Mouse (Mus musculus) MEL (cell line): ENCODE results near the gene Fermt1. TPM values are rescaled to one million over a fixed set of nuclear protein-coding genes. Genes with fewer than 3 reads are reported as not detected.

Source experiments
- DNase-seq: peaks from one replicate; pipeline ENCODE4 v3.0.0; 2011; ENCODE audit warnings: low read depth, low spot score
- H3K27ac ChIP-seq: 2 replicates; pipeline ENCODE4 v1.5.1; 2012; ENCODE audit warnings: low read depth, mild to moderate bottlenecking, control low read depth, low read length, moderate library complexity; ENCODE audit not compliant: control insufficient read depth
- H3K27me3 ChIP-seq, 2 experiments: fragments of 150-350 bp in 1 of 2; sonication (generic) in 1 of 2; 2 replicates each; pipeline ENCODE4 v1.6.1; 2012; ENCODE audit warnings: low read length in 2 of 2, mild to moderate bottlenecking in 2 of 2, improper control_type of control experiment in 1 of 2, moderate library complexity in 1 of 2; ENCODE audit not compliant: insufficient read depth in 2 of 2, control insufficient read depth in 1 of 2
- H3K36me3 ChIP-seq, 2 experiments: 2 replicates each; pipeline ENCODE4 v1.6.1; 2012 to 2014; ENCODE audit warnings: low read length in 2 of 2, improper control_type of control experiment in 1 of 2, inconsistent platforms in 1 of 2, mild to moderate bottlenecking in 1 of 2; ENCODE audit not compliant: insufficient read depth in 2 of 2, control insufficient read depth in 1 of 2
- H3K4me1 ChIP-seq, 2 experiments: fragments of 150-350 bp in 1 of 2; sonication (generic) in 1 of 2; 2 replicates each; pipeline ENCODE4 v1.6.1; 2012; ENCODE audit warnings: low read length in 2 of 2, improper control_type of control experiment in 1 of 2, mild to moderate bottlenecking in 1 of 2; ENCODE audit not compliant: insufficient read depth in 2 of 2, control insufficient read depth in 1 of 2
- H3K4me3 ChIP-seq, 2 experiments: fragments of 150-350 bp in 1 of 2; sonication (generic) in 1 of 2; 2 replicates each; pipeline ENCODE4 v1.5.1; 2012; ENCODE audit warnings: low read depth in 2 of 2, low read length in 2 of 2, mild to moderate bottlenecking in 2 of 2, moderate library complexity in 2 of 2, control low read depth in 1 of 2, improper control_type of control experiment in 1 of 2; ENCODE audit not compliant: control insufficient read depth in 1 of 2, insufficient read depth in 1 of 2
- H3K79me2 ChIP-seq: 2 replicates; pipeline ENCODE4 v1.6.1; 2012; ENCODE audit warnings: mild to moderate bottlenecking, low read length, moderate library complexity; ENCODE audit not compliant: control insufficient read depth, poor library complexity, insufficient read depth
- H3K9ac ChIP-seq: 2 replicates; pipeline ENCODE4 v1.6.1; 2012; ENCODE audit warnings: low read depth, mild to moderate bottlenecking, control low read depth, low read length, moderate library complexity; ENCODE audit not compliant: control insufficient read depth, poor library complexity, severe bottlenecking
- H3K9me3 ChIP-seq: fragments of 150-350 bp; sonication (generic); replicated peaks from 2 replicates; pipeline ENCODE4 v1.6.1; 2012; ENCODE audit warnings: mild to moderate bottlenecking, low read length, improper control_type of control experiment, moderate library complexity; ENCODE audit not compliant: insufficient read depth
- BHLHE40 ChIP-seq: IDR thresholded peaks from 2 replicates; pipeline ENCODE4 v1.6.1; 2012; ENCODE audit warnings: low read depth, mild to moderate bottlenecking, inconsistent platforms, low read length, improper control_type of control experiment, borderline replicate concordance
- CHD1 ChIP-seq: IDR thresholded peaks from 2 replicates; pipeline ENCODE4 v1.6.1; 2012; ENCODE audit warnings: low read depth, mild to moderate bottlenecking, inconsistent platforms, low read length, improper control_type of control experiment
- CHD2 ChIP-seq: IDR thresholded peaks from 2 replicates; pipeline ENCODE4 v1.6.1; 2011; ENCODE audit warnings: low read length, improper control_type of control experiment
- CTCF ChIP-seq, 3 experiments: IDR thresholded peaks in 2 of 3; conservative IDR thresholded peaks in 1 of 3; 2 replicates each; pipeline ENCODE4 v1.5.1; 2011 to 2012; ENCODE audit warnings: low read length in 3 of 3, low read depth in 2 of 3, mild to moderate bottlenecking in 2 of 3, improper control_type of control experiment in 1 of 3, inconsistent platforms in 1 of 3, mixed read lengths in 1 of 3, moderate library complexity in 1 of 3; ENCODE audit not compliant: control insufficient read depth in 1 of 3, insufficient read depth in 1 of 3, poor library complexity in 1 of 3, severe bottlenecking in 1 of 3
- E2F4 ChIP-seq: IDR thresholded peaks from 2 replicates; pipeline ENCODE4 v1.6.1; 2011; ENCODE audit warnings: low read depth, low read length, improper control_type of control experiment, borderline replicate concordance
- ETS1 ChIP-seq: IDR thresholded peaks from 2 replicates; pipeline ENCODE4 v1.6.1; 2012; ENCODE audit warnings: low read depth, mild to moderate bottlenecking, inconsistent platforms, low read length, improper control_type of control experiment, moderate library complexity
- GABPA ChIP-seq: IDR thresholded peaks from 2 replicates; pipeline ENCODE4 v1.6.1; 2012; ENCODE audit warnings: low read depth, mild to moderate bottlenecking, inconsistent platforms, low read length, improper control_type of control experiment, moderate library complexity
- HCFC1 ChIP-seq: IDR thresholded peaks from 2 replicates; pipeline ENCODE4 v1.6.1; 2012; ENCODE audit warnings: low read depth, mild to moderate bottlenecking, inconsistent platforms, low read length, improper control_type of control experiment, moderate library complexity
- MAFK ChIP-seq: IDR thresholded peaks from 2 replicates; pipeline ENCODE4 v1.6.1; 2011; ENCODE audit warnings: low read depth, mild to moderate bottlenecking, low read length, improper control_type of control experiment, borderline replicate concordance
- MAX ChIP-seq: IDR thresholded peaks from 2 replicates; pipeline ENCODE4 v1.6.1; 2011; ENCODE audit warnings: low read length, improper control_type of control experiment
- MAZ ChIP-seq: IDR thresholded peaks from 2 replicates; pipeline ENCODE4 v1.6.1; 2012; ENCODE audit warnings: low read depth, mild to moderate bottlenecking, inconsistent platforms, low read length, improper control_type of control experiment
- MEF2A ChIP-seq: IDR thresholded peaks from 2 replicates; pipeline ENCODE4 v1.6.1; 2014; ENCODE audit warnings: low read depth, mild to moderate bottlenecking, inconsistent platforms, low read length, improper control_type of control experiment; ENCODE audit not compliant: poor library complexity, insufficient replicate concordance, severe bottlenecking; ENCODE audit errors: extremely low read depth
- MYB ChIP-seq: IDR thresholded peaks from 2 replicates; pipeline ENCODE4 v1.6.1; 2011; ENCODE audit warnings: mild to moderate bottlenecking, low read depth, low read length, improper control_type of control experiment
- MYC ChIP-seq: IDR thresholded peaks from 2 replicates; pipeline ENCODE4 v1.6.1; 2011; ENCODE audit warnings: low read depth, mild to moderate bottlenecking, low read length, improper control_type of control experiment, moderate library complexity
- POLR2A ChIP-seq, 2 experiments: IDR thresholded peaks; 2 replicates each; pipeline ENCODE4 v1.6.1; 2011 to 2012; ENCODE audit warnings: low read length in 2 of 2, mild to moderate bottlenecking in 2 of 2, control low read depth in 1 of 2, improper control_type of control experiment in 1 of 2, low read depth in 1 of 2, moderate library complexity in 1 of 2; ENCODE audit not compliant: control insufficient read depth in 1 of 2, insufficient read depth in 1 of 2, poor library complexity in 1 of 2
- POLR2AphosphoS2 ChIP-seq: IDR thresholded peaks from 2 replicates; pipeline ENCODE4 v1.6.1; 2011; ENCODE audit warnings: low read length, improper control_type of control experiment
- RAD21 ChIP-seq: IDR thresholded peaks from 2 replicates; pipeline ENCODE4 v1.6.1; 2011; ENCODE audit warnings: mild to moderate bottlenecking, low read depth, low read length, improper control_type of control experiment
- SMC3 ChIP-seq: IDR thresholded peaks from 2 replicates; pipeline ENCODE4 v1.6.1; 2011; ENCODE audit warnings: low read depth, low read length, improper control_type of control experiment
- TBP ChIP-seq: IDR thresholded peaks from 2 replicates; pipeline ENCODE4 v1.8.0; 2011; ENCODE audit warnings: low read depth, low read length, improper control_type of control experiment
- USF1 ChIP-seq: IDR thresholded peaks from 2 replicates; pipeline ENCODE4 v1.6.1; 2014; ENCODE audit warnings: low read depth, mild to moderate bottlenecking, inconsistent platforms, low read length, improper control_type of control experiment, moderate library complexity
- USF2 ChIP-seq, 2 experiments: IDR thresholded peaks; 2 replicates each; pipeline ENCODE4 v1.6.1; 2011 to 2012; ENCODE audit warnings: improper control_type of control experiment in 2 of 2, low read length in 2 of 2, borderline replicate concordance in 1 of 2, inconsistent platforms in 1 of 2, low read depth in 1 of 2, mild to moderate bottlenecking in 1 of 2; ENCODE audit not compliant: insufficient read depth in 1 of 2
- ZC3H11A ChIP-seq: IDR thresholded peaks from 2 replicates; pipeline ENCODE4 v1.6.1; 2012; ENCODE audit warnings: low read depth, mild to moderate bottlenecking, inconsistent platforms, low read length, improper control_type of control experiment
- ZKSCAN1 ChIP-seq: IDR thresholded peaks from 2 replicates; pipeline ENCODE4 v1.6.1; 2012; ENCODE audit warnings: low read depth, mild to moderate bottlenecking, inconsistent platforms, low read length, improper control_type of control experiment, moderate library complexity
- polyA plus RNA-seq, 2 experiments: library from polyadenylated mRNA; stranded (reverse) in 1 of 2; unstranded in 1 of 2; fragments of >175 nt in 1 of 2; fragments of >200 nt in 1 of 2; gene quantifications; 2 replicates each; pipeline versions ENCODE4 v1.2.1 to v1.2.4; 2012; ENCODE audit warnings: low replicate concordance in 2 of 2, low read depth in 1 of 2; ENCODE audit not compliant: insufficient read length in 2 of 2, insufficient read depth in 1 of 2, missing spikeins in 1 of 2
- total RNA-seq: library from RNA; depleted of rRNA; stranded (reverse); fragments of 300-350 nt; gene quantifications from 2 replicates; pipeline ENCODE4 v1.2.3, GENCODE M21; 2012

Fermt1 gene
- total and polyA plus RNA-seq, 3 experiments = not detected

DNA sequence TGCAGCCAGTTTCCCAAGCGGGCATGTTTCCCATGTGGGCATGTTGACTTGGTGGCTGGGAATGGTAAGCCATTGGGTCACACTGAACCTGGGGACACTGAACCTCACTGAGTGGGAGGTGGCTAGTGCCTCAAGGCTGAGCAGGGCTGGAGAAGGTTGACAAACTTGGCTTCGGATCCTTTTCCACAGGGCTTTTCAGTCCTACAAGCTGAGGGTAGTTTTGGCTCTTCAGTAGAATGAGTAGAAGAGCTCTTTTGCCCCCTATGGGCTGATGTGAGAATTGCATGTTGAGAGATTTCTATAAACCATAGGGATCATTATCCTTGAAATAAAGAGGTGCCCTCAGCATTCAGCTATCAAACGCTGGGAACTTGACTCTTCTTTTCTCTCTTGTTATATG lies 42.2 kb downstream of the Fermt1 start:
- no peaks in the 10 kb centered on the region for H3K79me2 ChIP-seq
- no peaks in the 10 kb centered on the region for H3K9me3 ChIP-seq
- DNase-seq = peak; percentile 61
- H3K4me3 ChIP-seq = no peak overlapping the region
- H3K27ac ChIP-seq = no peak overlapping the region
- H3K27me3 ChIP-seq = no peaks in the 10 kb centered on the region; a peak in 1 of 4 replicates
- TF ChIP-seq USF2 (IDR thresholded peaks at IDR 0.05; ENCODE audit: borderline replicate concordance in 1 of 2, insufficient read depth in 1 of 2, low read depth in 1 of 2, low read length in 2 of 2) = no peak
- TF ChIP-seq ETS1 = no peak
- no peak for TF ChIP-seq USF1
- TF ChIP-seq MAFK = no peak
- peak; percentile 80 for TF ChIP-seq RAD21
- no peak for TF ChIP-seq E2F4
- TF ChIP-seq MYB = no peak
- TF ChIP-seq ZC3H11A = peak; percentile 48
- no peak for TF ChIP-seq CHD1
- peak; percentile 60 for TF ChIP-seq SMC3
- TF ChIP-seq POLR2AphosphoS2 = no peak
- TF ChIP-seq CTCF (IDR thresholded peaks at IDR 0.05 in 2 of 3, conservative IDR thresholded peaks at IDR 0.05 in 1 of 3; ENCODE audit: control insufficient read depth in 1 of 3, insufficient read depth in 1 of 3, low read depth in 2 of 3, low read length in 3 of 3, poor library complexity in 1 of 3, severe bottlenecking in 1 of 3) = peak in 2 of 3 experiments; percentile 66 to 72; a peak in 4 of 6 replicates
- H3K36me3 ChIP-seq = no peaks in the 10 kb centered on the region
- no peak overlapping the region for H3K9ac ChIP-seq
- no peaks in the 10 kb centered on the region for H3K4me1 ChIP-seq

DNA sequence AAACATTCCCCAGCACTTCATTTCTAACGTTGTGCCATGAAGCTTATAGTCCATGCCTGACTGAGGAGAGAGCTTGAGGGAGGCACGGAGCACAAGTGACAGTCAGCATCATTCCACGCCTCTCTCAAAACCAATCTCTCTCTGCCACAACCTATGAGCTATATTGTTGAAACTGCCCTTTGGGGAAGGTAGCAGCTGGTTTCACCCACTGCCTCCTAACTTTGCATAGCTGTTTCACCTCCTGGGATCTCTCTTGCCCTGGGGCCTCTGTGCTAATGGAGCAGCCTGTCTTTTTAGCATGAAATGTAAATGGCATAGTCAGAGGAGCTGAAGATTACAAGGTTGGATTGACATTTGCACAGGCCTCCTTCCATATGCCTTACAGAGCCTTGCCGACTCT lies 43.6 kb downstream of the Fermt1 start:
- Histone ChIP-seq H3K27ac (no peak overlapping the region), H3K36me3 (no peaks in the 10 kb centered on the region)
- no peak for TF ChIP-seq MAFK

DNA sequence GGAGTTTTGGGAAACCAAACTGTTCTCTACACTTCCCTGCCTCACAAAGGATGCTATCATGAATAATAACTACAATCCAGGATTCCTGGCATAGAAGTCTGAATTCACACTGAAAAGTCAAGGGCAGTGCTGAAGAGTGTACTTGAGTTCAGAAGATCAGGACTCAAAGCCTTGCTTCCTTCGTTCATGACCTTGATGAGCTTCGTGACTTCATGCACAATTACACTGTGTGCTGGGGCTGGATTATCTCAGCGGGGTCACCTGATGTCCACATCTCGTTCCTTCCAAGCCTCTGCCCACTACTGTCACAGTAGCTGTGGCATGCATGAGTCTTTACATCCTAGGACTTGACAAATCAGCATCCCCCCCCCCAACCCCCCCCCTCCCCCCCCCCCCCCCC lies 44.1 kb downstream of the Fermt1 start:
- Histone ChIP-seq H3K79me2 (no peaks in the 10 kb centered on the region), H3K9ac (no peak overlapping the region), H3K4me1 (no peaks in the 10 kb centered on the region), H3K4me3 (no peak overlapping the region), H3K36me3 (no peaks in the 10 kb centered on the region), H3K27ac (no peak overlapping the region), H3K9me3 (no peaks in the 10 kb centered on the region), H3K27me3 (no peaks in the 10 kb centered on the region)
- TF ChIP-seq MEF2A (no peak), MYC (no peak), HCFC1 (no peak), RAD21 (no peak), GABPA (no peak), TBP (no peak), MAX (no peak), BHLHE40 (no peak), CHD2 (no peak), SMC3 (no peak), POLR2A (IDR thresholded peaks at IDR 0.05; ENCODE audit: control insufficient read depth in 1 of 2, insufficient read depth in 1 of 2, low read depth in 1 of 2, low read length in 2 of 2, poor library complexity in 1 of 2) (no peak), MAFK (no peak), ETS1 (no peak), MAZ (no peak), ZKSCAN1 (no peak)
- DNase-seq = no peak

More for the DNA sequence above, 43.6 kb downstream of the Fermt1 start:
- no peaks in the 10 kb centered on the region for H3K27me3 ChIP-seq
- H3K4me1 ChIP-seq = no peaks in the 10 kb centered on the region
- no peak overlapping the region for H3K9ac ChIP-seq
- no peak overlapping the region for H3K4me3 ChIP-seq
- no peaks in the 10 kb centered on the region for H3K79me2 ChIP-seq
- no peaks in the 10 kb centered on the region for H3K9me3 ChIP-seq
- DNase-seq = no peak
